Mouse (Mus musculus): ENCODE data around the gene Gm10134.

DNA sequence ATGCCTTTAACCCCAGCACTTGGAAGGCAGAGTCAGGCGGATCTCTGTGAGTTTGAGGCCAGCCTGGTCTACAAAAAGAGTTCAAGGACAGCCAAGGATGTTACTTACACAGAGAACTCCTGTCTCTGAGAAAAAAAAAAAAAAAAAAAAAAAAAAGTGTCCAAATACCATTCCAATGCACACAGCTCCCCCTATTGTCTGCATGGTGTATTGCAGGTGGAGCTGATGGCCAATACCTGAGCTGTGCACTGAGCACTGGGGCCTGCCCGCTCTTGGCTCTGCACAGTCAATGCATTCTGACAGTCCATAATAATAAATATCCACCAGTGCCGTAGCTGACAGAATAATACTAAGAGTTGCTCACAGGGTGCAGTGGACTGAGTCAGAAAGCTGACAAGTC, 42.0 kb upstream of the Gm10134 start:
- TF ChIP-seq CTCF (IDR thresholded peaks at IDR 0.05; ENCODE audit: low read depth, low read length) (peak; percentile 76), POLR2A (IDR thresholded peaks at IDR 0.05; ENCODE audit: extremely low read depth, insufficient read depth, low read length) (no peak)
